Mouse (Mus musculus): Measurements from ENCODE around the gene Sun1. TPM values are rescaled to one million over a fixed set of nuclear protein-coding genes. Genes with fewer than 3 reads are reported as not detected.

Gene Sun1
- polyA plus RNA-seq, 1 experiment = 72.7 TPM

DNA sequence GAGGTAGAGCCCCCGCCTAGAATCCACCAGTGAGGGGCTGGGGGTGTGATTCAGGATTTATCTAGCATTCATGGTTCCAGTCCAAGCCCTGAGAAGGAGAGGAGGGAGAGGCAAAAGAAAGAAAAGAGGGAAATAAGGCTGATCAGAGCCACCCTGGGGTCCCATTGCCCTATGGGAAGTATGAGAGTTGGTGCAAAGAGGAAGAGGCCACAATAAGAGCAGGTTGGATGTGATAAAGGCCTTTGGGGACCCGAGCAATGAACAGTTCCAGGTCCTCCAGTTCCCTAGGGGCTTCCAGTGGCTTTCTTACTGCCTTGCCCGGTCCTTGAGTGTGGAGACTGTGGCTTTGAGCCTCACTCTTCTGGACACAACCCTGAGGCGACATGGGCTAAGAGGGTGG, 87.3 kb downstream of the Sun1 start:
- DNase-seq (ENCODE audit: low read depth) = no peak
- TF ChIP-seq POLR2A (IDR thresholded peaks at IDR 0.05; ENCODE audit: borderline replicate concordance, extremely low read depth, insufficient read depth, insufficient read length, poor library complexity, severe bottlenecking) = no peak

DNA sequence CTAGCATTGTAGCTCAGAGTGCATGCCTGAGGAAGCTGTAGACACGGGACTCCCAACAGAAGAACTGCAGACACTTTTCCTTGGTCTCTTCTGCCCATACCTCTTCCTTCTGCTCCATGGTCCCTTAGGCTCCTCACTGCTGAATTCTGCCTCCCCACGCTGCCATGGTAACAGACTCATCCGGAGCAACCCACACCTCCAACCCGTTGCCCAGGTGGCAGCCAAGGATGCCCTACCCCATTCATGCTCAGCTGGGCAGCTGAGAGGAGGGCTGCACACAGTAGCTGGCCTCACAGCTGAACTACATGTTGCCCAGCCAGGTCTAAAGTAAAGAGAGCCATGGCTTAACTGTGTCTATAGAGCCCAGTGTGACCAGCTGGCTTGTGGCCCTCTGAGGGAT, 88.2 kb downstream of the Sun1 start:
- TF ChIP-seq CTCF (IDR thresholded peaks at IDR 0.05; ENCODE audit: borderline replicate concordance, extremely low read depth, insufficient read depth, insufficient read length) (no peak), POLR2A (IDR thresholded peaks at IDR 0.05; ENCODE audit: borderline replicate concordance, extremely low read depth, insufficient read depth, insufficient read length, poor library complexity, severe bottlenecking) (no peak)
- DNase-seq (ENCODE audit: low read depth) = no peak

DNA sequence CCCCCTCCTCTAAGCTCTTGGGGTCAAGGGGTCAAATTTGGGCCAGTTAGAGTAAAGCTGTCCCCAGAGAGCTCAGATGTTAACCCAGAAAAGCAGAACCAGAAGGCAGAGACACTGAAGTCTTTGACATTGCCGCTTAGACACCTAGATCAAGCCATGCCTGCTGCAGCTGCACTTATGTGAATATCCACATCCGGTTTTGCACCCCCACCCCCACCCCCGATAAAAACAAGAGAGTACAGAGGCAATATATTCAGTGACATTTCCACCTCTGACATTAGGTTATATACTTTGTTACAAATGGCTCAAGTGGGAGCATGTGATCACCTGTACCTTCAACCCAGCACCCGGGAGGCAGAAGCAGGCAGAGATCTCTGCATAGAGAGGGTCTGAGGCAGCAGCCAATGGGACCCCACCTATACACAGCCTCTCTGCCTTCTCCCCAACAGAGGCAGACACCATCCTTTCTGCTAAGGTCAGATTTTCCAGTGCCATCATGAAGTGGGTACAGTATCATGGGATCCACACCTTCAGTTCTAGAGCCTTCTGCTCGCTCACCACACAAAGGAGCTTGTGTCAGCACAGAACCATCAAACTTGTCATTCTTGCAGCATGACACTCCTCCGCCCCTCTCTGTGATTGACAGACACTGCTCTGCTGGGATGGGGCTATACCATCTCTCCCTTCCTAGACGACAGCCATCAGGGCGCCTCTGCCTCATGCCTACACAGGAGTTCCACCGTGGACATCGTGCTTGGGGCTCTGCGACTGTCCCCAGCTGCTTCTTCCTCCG, 90.2 kb downstream of the Sun1 start:
- TF ChIP-seq CTCF (IDR thresholded peaks at IDR 0.05; ENCODE audit: borderline replicate concordance, extremely low read depth, insufficient read depth, insufficient read length) (no peak), POLR2A (IDR thresholded peaks at IDR 0.05; ENCODE audit: borderline replicate concordance, extremely low read depth, insufficient read depth, insufficient read length, poor library complexity, severe bottlenecking) (no peak)
- no peak for DNase-seq (ENCODE audit: low read depth)

DNA sequence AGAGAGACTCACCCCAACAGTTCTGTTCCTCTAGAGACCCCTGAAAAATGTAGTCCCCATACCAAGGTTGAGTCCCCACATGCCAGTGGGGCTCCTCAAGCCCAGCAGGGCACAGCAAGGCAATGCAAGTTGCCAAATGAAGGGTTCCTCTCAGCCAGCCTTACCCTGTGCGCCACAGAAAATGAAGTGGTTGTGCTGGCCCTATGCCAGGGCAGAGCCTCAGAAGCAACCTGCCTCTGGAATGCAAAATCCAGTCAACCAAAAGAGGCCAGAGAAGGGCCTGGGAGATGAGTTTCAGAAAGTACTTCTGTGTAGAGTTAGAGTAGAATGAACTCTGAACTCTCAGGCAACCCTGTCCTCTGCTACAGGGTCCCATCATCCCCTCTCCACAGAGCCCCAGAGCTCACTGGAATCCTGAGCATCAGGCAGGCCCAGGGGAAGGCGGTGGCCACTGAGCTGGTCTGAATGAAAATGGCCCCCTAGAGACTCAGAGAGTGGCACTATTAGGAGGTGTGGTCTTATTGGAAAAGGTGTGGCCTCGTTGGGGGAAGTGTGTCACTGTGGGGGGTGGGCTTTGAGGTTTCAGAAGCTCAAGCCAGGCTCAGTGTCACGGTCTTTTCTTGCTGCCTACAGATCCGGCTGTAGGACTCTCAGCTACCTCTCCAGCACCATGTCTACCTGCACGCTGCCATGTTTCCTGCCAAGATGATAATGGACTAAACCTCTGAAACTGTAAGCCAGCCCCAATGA, 91.5 kb downstream of the Sun1 start:
- TF ChIP-seq CTCF (IDR thresholded peaks at IDR 0.05; ENCODE audit: borderline replicate concordance, extremely low read depth, insufficient read depth, insufficient read length) = no peak
- no peak for DNase-seq (ENCODE audit: low read depth)

DNA sequence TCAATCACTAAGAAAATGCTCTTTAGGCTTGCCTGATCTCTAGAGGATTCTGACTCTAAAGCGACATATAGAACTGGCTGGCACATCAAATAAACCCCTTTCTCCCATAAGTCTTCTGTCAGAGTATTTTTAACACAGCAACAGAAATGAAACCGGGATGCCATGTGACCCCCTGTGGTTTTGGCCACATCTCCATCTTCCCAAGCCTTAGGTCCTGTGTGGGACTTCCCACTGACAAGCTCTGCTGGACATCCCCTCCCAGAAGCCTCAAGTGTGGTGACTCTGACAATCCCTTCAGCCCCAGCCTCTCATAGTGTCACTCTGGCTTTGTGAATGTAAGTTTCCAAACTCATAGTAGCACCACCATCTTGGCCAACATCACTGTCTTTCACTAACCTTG, 93.7 kb downstream of the Sun1 start:
- no peak for DNase-seq (ENCODE audit: low read depth)
- TF ChIP-seq POLR2A (IDR thresholded peaks at IDR 0.05; ENCODE audit: borderline replicate concordance, extremely low read depth, insufficient read depth, insufficient read length, poor library complexity, severe bottlenecking) = no peak
- no peak for TF ChIP-seq CTCF (IDR thresholded peaks at IDR 0.05; ENCODE audit: borderline replicate concordance, extremely low read depth, insufficient read depth, insufficient read length)

DNA sequence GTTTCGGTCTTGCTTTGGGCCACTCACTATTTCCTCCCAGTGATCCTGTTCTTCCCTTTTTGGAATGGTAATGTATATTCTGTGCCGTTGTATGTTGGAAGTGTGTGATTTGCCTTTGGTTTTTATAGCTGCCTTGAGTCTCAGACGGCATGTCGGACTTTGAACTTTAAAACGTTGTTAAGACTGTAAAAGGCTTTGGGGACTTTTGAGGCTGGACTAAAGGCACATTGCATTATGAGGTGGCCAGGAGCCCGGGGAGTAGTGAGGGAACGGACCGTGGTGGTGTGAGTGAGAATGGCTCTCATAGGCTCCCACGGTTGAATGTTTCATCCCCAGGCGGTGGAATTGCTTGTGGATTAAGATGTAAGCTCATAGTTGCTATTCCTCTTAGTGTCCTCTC, 96.7 kb downstream of the Sun1 start:
- TF ChIP-seq CTCF (IDR thresholded peaks at IDR 0.05; ENCODE audit: borderline replicate concordance, extremely low read depth, insufficient read depth, insufficient read length) (no peak), POLR2A (IDR thresholded peaks at IDR 0.05; ENCODE audit: borderline replicate concordance, extremely low read depth, insufficient read depth, insufficient read length, poor library complexity, severe bottlenecking) (no peak)
- no peak for DNase-seq (ENCODE audit: low read depth)

DNA sequence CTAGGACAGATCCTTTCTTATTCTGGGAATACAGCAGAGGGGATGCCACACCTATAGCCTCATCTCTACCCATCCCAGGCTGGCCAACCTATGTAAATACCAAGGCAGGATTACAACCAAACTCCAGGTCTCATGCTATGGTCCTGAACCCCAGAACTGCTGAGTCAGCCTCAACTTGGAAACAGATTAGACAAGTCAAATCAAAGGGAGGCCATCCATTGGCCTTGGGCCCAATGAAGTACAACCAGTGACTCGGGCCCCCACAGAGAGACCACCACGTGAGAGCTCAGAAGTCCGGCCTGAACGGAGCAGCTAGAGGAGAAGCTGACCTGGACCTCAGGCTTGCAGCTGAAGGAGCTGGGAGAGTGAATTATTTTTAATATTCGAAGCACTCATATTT, 97.3 kb downstream of the Sun1 start:
- TF ChIP-seq CTCF (IDR thresholded peaks at IDR 0.05; ENCODE audit: borderline replicate concordance, extremely low read depth, insufficient read depth, insufficient read length) = no peak
- no peak for TF ChIP-seq POLR2A (IDR thresholded peaks at IDR 0.05; ENCODE audit: borderline replicate concordance, extremely low read depth, insufficient read depth, insufficient read length, poor library complexity, severe bottlenecking)
- DNase-seq (ENCODE audit: low read depth) = no peak

Other genes starting within 250 kb of the Sun1 start
- 6.5 and 9.7 TPM in 2 replicates for gene Pdgfa, start 203.3 kb upstream of the Sun1 start, polyA plus RNA-seq (2012; rRNA removed)
- gene Prkar1b, start 50.6 kb upstream of the Sun1 start, polyA plus RNA-seq (2012; rRNA removed) = 148 and 202 TPM in 2 replicates
- gene Dnaaf5, start 50.4 kb upstream of the Sun1 start, polyA plus RNA-seq (2012; rRNA removed) = 12.6 and 14.9 TPM in 2 replicates
- 93.2 and 122 TPM in 2 replicates for gene Get4, start 51.7 kb downstream of the Sun1 start, polyA plus RNA-seq (2012; rRNA removed)
- 40.8 and 66.4 TPM in 2 replicates for gene Adap1, start 125.0 kb downstream of the Sun1 start, polyA plus RNA-seq (2012; rRNA removed)
- gene Cox19, start 150.8 kb downstream of the Sun1 start, polyA plus RNA-seq (2012; rRNA removed) = 123 and 149 TPM in 2 replicates
- gene Cyp2w1, start 152.0 kb downstream of the Sun1 start, polyA plus RNA-seq (2012; rRNA removed) = 1.7 and 2.4 TPM in 2 replicates
- 1.5 and 2.0 TPM in 2 replicates for gene Gpr146, start 177.1 kb downstream of the Sun1 start, polyA plus RNA-seq (2012; rRNA removed)
- 0.20 and 0.33 TPM in 2 replicates for gene C130050O18Rik, start 204.6 kb downstream of the Sun1 start, polyA plus RNA-seq (2012; rRNA removed)
- gene Gper1, start 222.5 kb downstream of the Sun1 start, polyA plus RNA-seq (2012; rRNA removed) = 6.5 and 6.8 TPM in 2 replicates

All from brain, embryonic 14.5 days (tissue).